Mouse (Mus musculus): Measurements from ENCODE around the gene Olfr427.

GRCm38 (mm10) chr1:174051931-174052536 is 44.7 kb upstream of the Olfr427 start:
- TF ChIP-seq CTCF (IDR thresholded peaks at IDR 0.05) (no peak), EP300 (IDR thresholded peaks at IDR 0.05; ENCODE audit: insufficient read depth, low read depth, low read length) (no peak)

Data from heart, adult 2 months (tissue).